Mouse (Mus musculus) spleen, adult 2 months (tissue): Measurements from ENCODE around the gene Ucp2.

Source experiments
- CTCF ChIP-seq: fragments of 200-500 bp; IDR thresholded peaks from 2 replicates; pipeline ENCODE4 v1.5.1; 2011; ENCODE audit warnings: mild to moderate bottlenecking, inconsistent platforms; ENCODE audit not compliant: insufficient read depth, insufficient read length, insufficient replicate concordance; ENCODE audit errors: extremely low read depth
- POLR2A ChIP-seq: fragments of 200-500 bp; IDR thresholded peaks from 2 replicates; pipeline ENCODE4 v1.6.1; 2011; ENCODE audit warnings: low read depth, low read length, inconsistent platforms

DNA sequence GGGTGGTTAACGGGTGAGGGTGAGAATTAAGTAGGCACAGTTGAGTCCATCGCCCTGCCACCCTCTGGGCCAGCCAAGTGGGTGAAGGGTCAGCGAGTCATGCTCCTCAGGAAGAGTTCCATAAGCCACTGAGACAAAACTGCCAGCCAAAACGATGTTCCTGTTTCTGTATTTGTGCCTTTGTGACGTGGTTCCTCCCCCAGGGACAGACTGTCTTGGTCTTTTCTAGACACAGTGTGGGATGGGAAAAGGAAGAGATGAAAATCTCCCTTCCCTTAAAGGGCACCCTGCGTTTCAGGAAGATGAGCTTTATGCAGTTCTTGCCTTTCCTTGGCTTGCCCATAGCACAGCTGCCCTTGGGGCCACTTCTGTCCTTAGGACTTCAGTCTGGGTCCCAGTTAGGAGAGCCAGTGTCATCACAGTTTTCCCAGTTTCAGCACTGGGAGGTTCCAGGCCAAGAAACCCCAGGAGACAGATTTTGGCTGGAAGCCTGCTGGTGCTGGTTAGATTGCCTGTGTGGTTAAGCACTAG lies 31.5 kb upstream of the Ucp2 start:
- TF ChIP-seq POLR2A (no peak), CTCF (no peak)
